Mouse (Mus musculus): ENCODE data around the gene Cnrip1. TPM values are rescaled to one million over a fixed set of nuclear protein-coding genes. Genes with fewer than 3 reads are reported as not detected.

Cnrip1 gene
- polyA plus RNA-seq, 1 experiment from 2014 or later: 13.0 TPM

- H3K9ac ChIP-seq: no peak overlapping the region
- no peak for ATAC-seq (ENCODE audit: extremely low read depth, insufficient number of reproducible peaks, low FRiP score, low TSS enrichment)
- no peaks in the 10 kb centered on the region for H3K27me3 ChIP-seq (replicated peaks)
- no peak overlapping the region for H3K27ac ChIP-seq (replicated peaks)
- no peaks in the 10 kb centered on the region for H3K36me3 ChIP-seq
- no peak overlapping the region for H3K4me2 ChIP-seq
- H3K4me3 ChIP-seq: no peak overlapping the region
- WGBS: 64% methylated on average over 1 of the region's 1 CpGs
- no peaks in the 10 kb centered on the region for H3K9me3 ChIP-seq
- H3K4me1 ChIP-seq: no peaks in the 10 kb centered on the region
These were observed 61.2 kb downstream of the Cnrip1 start for GRCm38 (mm10) chr11:17112419-17113090.

DNA sequence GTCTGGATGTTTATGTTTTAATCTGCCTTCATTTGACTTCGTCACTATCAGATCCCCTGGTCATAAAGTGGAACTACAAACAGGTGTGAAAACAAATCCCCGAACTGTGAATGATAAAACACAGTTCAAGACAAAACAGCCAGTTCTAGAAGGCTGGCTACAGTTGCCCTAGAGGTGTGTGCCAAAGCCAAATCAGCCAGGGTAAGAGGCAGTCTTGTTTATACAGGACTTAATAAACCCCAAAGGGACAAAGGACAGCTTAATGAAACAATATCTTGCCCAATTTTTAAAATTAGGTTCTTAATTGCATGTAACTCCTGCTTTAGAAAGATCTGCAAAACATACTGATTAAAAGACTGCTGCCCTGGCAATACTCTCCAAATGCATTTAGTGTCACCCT lies 75.0 kb downstream of the Cnrip1 start:
- Histone ChIP-seq H3K27me3 (replicated peaks) (no peaks in the 10 kb centered on the region), H3K36me3 (no peaks in the 10 kb centered on the region), H3K4me1 (no peaks in the 10 kb centered on the region), H3K9ac (no peak overlapping the region), H3K27ac (replicated peaks) (no peak overlapping the region), H3K9me3 (no peaks in the 10 kb centered on the region), H3K4me2 (no peak overlapping the region), H3K4me3 (no peak overlapping the region)
- no peak for ATAC-seq (ENCODE audit: extremely low read depth, insufficient number of reproducible peaks, low FRiP score, low TSS enrichment)
- WGBS: 43% methylated on average over 2 of the region's 2 CpGs

Other genes with a start within 250 kb of the Cnrip1 start
- gene Fbxo48, start 100.2 kb upstream of the Cnrip1 start, polyA plus RNA-seq (2015; fragmentation: Nextera tagmentation; extraction: Ambion mirVana): 0.92 and 1.1 TPM in 2 replicates
- gene Plek, start 795 bp downstream of the Cnrip1 start, polyA plus RNA-seq (2015; fragmentation: Nextera tagmentation; extraction: Ambion mirVana): 3.9 and 4.2 TPM in 2 replicates
- gene Ppp3r1, start 107.7 kb downstream of the Cnrip1 start, polyA plus RNA-seq (2015; fragmentation: Nextera tagmentation; extraction: Ambion mirVana): 67.8 and 73.9 TPM in 2 replicates
- gene Wdr92, start 130.5 kb downstream of the Cnrip1 start, polyA plus RNA-seq (2015; fragmentation: Nextera tagmentation; extraction: Ambion mirVana): 18.1 and 20.1 TPM in 2 replicates
- gene Pno1, start 160.0 kb downstream of the Cnrip1 start, polyA plus RNA-seq (2015; fragmentation: Nextera tagmentation; extraction: Ambion mirVana): 59.0 and 59.8 TPM in 2 replicates
- gene C1d, start 206.0 kb downstream of the Cnrip1 start, polyA plus RNA-seq (2015; fragmentation: Nextera tagmentation; extraction: Ambion mirVana): 72.5 and 76.6 TPM in 2 replicates

Data from heart, embryonic 13.5 days (tissue).